Mouse (Mus musculus) lung, postnatal 0 days (tissue): Measurements from ENCODE around the gene Rcc1.

ENCODE experiments used
- CTCF ChIP-seq: IDR thresholded peaks from 2 replicates; pipeline ENCODE4 v1.5.1; 2016; ENCODE audit warnings: antibody characterized with exemption, mild to moderate bottlenecking
- EP300 ChIP-seq: IDR thresholded peaks from 2 replicates; pipeline ENCODE4 v1.6.1; 2016; ENCODE audit warnings: antibody characterized with exemption, mild to moderate bottlenecking, control low read depth

GRCm38 (mm10) chr4:132386846-132387245, 33.4 kb upstream of the Rcc1 start:
- no peak for TF ChIP-seq CTCF
- TF ChIP-seq EP300 = no peak
